Mouse (Mus musculus) MEL (cell line): Measurements from ENCODE around the gene Gnat1.

Experiments
- CTCF ChIP-seq, 3 experiments: IDR thresholded peaks in 2 of 3; conservative IDR thresholded peaks in 1 of 3; 2 replicates each; pipeline ENCODE4 v1.5.1; 2011 to 2012; ENCODE audit warnings: low read length in 3 of 3, low read depth in 2 of 3, mild to moderate bottlenecking in 2 of 3, improper control_type of control experiment in 1 of 3, inconsistent platforms in 1 of 3, mixed read lengths in 1 of 3, moderate library complexity in 1 of 3; ENCODE audit not compliant: control insufficient read depth in 1 of 3, insufficient read depth in 1 of 3, poor library complexity in 1 of 3, severe bottlenecking in 1 of 3
- MEF2A ChIP-seq: IDR thresholded peaks from 2 replicates; pipeline ENCODE4 v1.6.1; 2014; ENCODE audit warnings: low read depth, mild to moderate bottlenecking, inconsistent platforms, low read length, improper control_type of control experiment; ENCODE audit not compliant: poor library complexity, insufficient replicate concordance, severe bottlenecking; ENCODE audit errors: extremely low read depth
- MXI1 ChIP-seq: IDR thresholded peaks from 2 replicates; pipeline ENCODE4 v1.6.1; 2011; ENCODE audit warnings: mild to moderate bottlenecking, low read depth, low read length, improper control_type of control experiment
- POLR2A ChIP-seq, 2 experiments: IDR thresholded peaks; 2 replicates each; pipeline ENCODE4 v1.6.1; 2011 to 2012; ENCODE audit warnings: low read length in 2 of 2, mild to moderate bottlenecking in 2 of 2, control low read depth in 1 of 2, improper control_type of control experiment in 1 of 2, low read depth in 1 of 2, moderate library complexity in 1 of 2; ENCODE audit not compliant: control insufficient read depth in 1 of 2, insufficient read depth in 1 of 2, poor library complexity in 1 of 2
- POLR2AphosphoS2 ChIP-seq: IDR thresholded peaks from 2 replicates; pipeline ENCODE4 v1.6.1; 2011; ENCODE audit warnings: low read length, improper control_type of control experiment
- TCF12 ChIP-seq: IDR thresholded peaks from 2 replicates; pipeline ENCODE4 v1.6.1; 2014; ENCODE audit warnings: low read depth, mild to moderate bottlenecking, inconsistent platforms, low read length, improper control_type of control experiment, moderate library complexity
- ZC3H11A ChIP-seq: IDR thresholded peaks from 2 replicates; pipeline ENCODE4 v1.6.1; 2012; ENCODE audit warnings: low read depth, mild to moderate bottlenecking, inconsistent platforms, low read length, improper control_type of control experiment

GRCm38 (mm10) chr9:107706781-107707211, 27.3 kb upstream of the Gnat1 start:
- TF ChIP-seq CTCF (IDR thresholded peaks at IDR 0.05 in 2 of 3, conservative IDR thresholded peaks at IDR 0.05 in 1 of 3; ENCODE audit: control insufficient read depth in 1 of 3, insufficient read depth in 1 of 3, low read depth in 2 of 3, low read length in 3 of 3, poor library complexity in 1 of 3, severe bottlenecking in 1 of 3) (no peak), TCF12 (no peak), MEF2A (no peak), POLR2AphosphoS2 (no peak), POLR2A (IDR thresholded peaks at IDR 0.05; ENCODE audit: control insufficient read depth in 1 of 2, insufficient read depth in 1 of 2, low read depth in 1 of 2, low read length in 2 of 2, poor library complexity in 1 of 2) (no peak), ZC3H11A (no peak), MXI1 (no peak)
